Mouse (Mus musculus) heart, embryonic 14.5 days (tissue): ENCODE results near the gene Cd4. TPM values are rescaled to one million over a fixed set of nuclear protein-coding genes. Genes with fewer than 3 reads are reported as not detected.

Experiments
- ATAC-seq: fragments of 200-750 bp; cut with Nextera tagmentation; 2 replicates; pipeline ENCODE4 v1.8.0; 2017; ENCODE audit warnings: low read depth, moderate TSS enrichment; ENCODE audit not compliant: insufficient number of reproducible peaks, insufficient read depth, low FRiP score
- H3K27ac ChIP-seq, 2 experiments: fragments of 200-500 bp in 1 of 2; fragments of 300-500 bp in 1 of 2; sonication (generic) in 1 of 2; replicated peaks in 1 of 2; 2 replicates each; pipeline ENCODE4 v1.5.1; 2012 to 2014; ENCODE audit warnings: low read depth in 2 of 2, low read length in 2 of 2, control low read depth in 1 of 2, mild to moderate bottlenecking in 1 of 2, mixed read lengths in 1 of 2; ENCODE audit not compliant: control insufficient read depth in 1 of 2, insufficient read depth in 1 of 2
- H3K27me3 ChIP-seq: fragments of 300-500 bp; sonication (generic); 2 replicates; pipeline ENCODE4 v1.6.1; 2014; ENCODE audit warnings: mild to moderate bottlenecking, low read length, control low read depth; ENCODE audit not compliant: control insufficient read depth, insufficient read depth
- H3K36me3 ChIP-seq: fragments of 300-500 bp; sonication (generic); 2 replicates; pipeline ENCODE4 v1.6.1; 2014; ENCODE audit warnings: mild to moderate bottlenecking, control low read depth, low read length, mixed read lengths; ENCODE audit not compliant: control insufficient read depth, insufficient read depth
- H3K4me1 ChIP-seq, 2 experiments: fragments of 200-500 bp in 1 of 2; fragments of 300-500 bp in 1 of 2; sonication (generic) in 1 of 2; 2 replicates each; pipeline ENCODE4 v1.6.1; 2012 to 2014; ENCODE audit warnings: low read length in 2 of 2, control low read depth in 1 of 2, mixed read lengths in 1 of 2; ENCODE audit not compliant: control insufficient read depth in 2 of 2, insufficient read depth in 2 of 2
- H3K4me2 ChIP-seq: fragments of 300-500 bp; sonication (generic); 2 replicates; pipeline ENCODE4 v1.6.1; 2014; ENCODE audit warnings: mild to moderate bottlenecking, low read length
- H3K4me3 ChIP-seq, 2 experiments: fragments of 200-500 bp in 1 of 2; fragments of 300-500 bp in 1 of 2; sonication (generic) in 1 of 2; 2 replicates each; pipeline ENCODE4 v1.5.1; 2012 to 2014; ENCODE audit warnings: low read length in 2 of 2, mild to moderate bottlenecking in 2 of 2, control low read depth in 1 of 2, low read depth in 1 of 2, moderate library complexity in 1 of 2; ENCODE audit not compliant: control insufficient read depth in 1 of 2, insufficient read depth in 1 of 2
- H3K9ac ChIP-seq: fragments of 300-500 bp; sonication (generic); 2 replicates; pipeline ENCODE4 v1.6.1; 2014; ENCODE audit warnings: mild to moderate bottlenecking, low read length
- H3K9me3 ChIP-seq: fragments of 300-500 bp; sonication (generic); 2 replicates; pipeline ENCODE4 v1.6.1; 2016; ENCODE audit warnings: low read length, control low read depth; ENCODE audit not compliant: control insufficient read depth
- WGBS: fragments of 180-500 bp; shearing (Covaris S2); extraction: QIAGEN DNeasy Blood & Tissue Kit; methylation state at CpG from one replicate; pipeline ENCODE4 v1.1.7; 2014; 5-methylcytosine and 5-hydroxymethylcytosine counted together
- polyA plus RNA-seq: library from polyadenylated mRNA; unstranded; fragments of >200 nt; fragmentation: Nextera tagmentation; extraction: Ambion mirVana; gene quantifications from 2 replicates; pipeline ENCODE4 v1.2.1, GENCODE M21; 2014

Gene Cd4
- 0.16 TPM in 1 of 2 replicates, not detected in the other for polyA plus RNA-seq

GRCm38 (mm10) chr6:124887986-124888385 is at the start of gene Cd4:
TSS of gene Cd4 (minus strand) at chr6:124888221.
- WGBS = 82% methylated on average over 9 of the region's 9 CpGs
- Histone ChIP-seq H3K4me3 (no peak within 1 kb of the TSS), H3K4me2 (no peak within 1 kb of the TSS), H3K27me3 (no peaks in the 10 kb centered on the region), H3K36me3 (no peaks in the 10 kb centered on the region), H3K27ac (no peak within 1 kb of the TSS), H3K4me1 (peaks cover 2 to 3% of the 10 kb centered on the region in 2 experiments; a peak in 2 of 4 replicates), H3K9ac (no peak within 1 kb of the TSS), H3K9me3 (no peaks in the 10 kb centered on the region)
- ATAC-seq = no peak

DNA sequence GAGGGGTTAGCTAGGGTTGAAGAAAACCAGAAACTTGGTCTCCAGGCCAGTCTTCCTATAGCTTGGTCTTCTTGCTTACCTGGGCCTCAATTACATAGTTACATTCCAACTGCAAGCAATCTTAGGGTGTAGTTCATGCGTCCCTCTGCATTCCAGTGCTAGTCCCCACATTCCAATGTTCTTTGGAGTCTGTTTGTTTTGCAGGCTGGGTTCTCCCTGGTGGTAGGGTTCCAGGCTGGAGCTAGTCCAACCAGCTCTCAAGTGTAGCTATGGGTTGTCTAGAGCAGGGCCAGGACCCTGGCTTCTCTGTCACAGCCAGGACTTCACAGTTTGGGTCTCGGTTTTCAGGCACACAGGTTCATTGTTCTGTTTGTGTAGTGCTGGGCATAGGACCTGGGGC is 49.5 kb upstream of the Cd4 start:
- Histone ChIP-seq H3K27ac (no peak overlapping the region), H3K9ac (no peak overlapping the region), H3K27me3 (no peaks in the 10 kb centered on the region), H3K4me1 (peaks cover 2 to 5% of the 10 kb centered on the region in 2 experiments; a peak in 2 of 4 replicates), H3K4me3 (no peak overlapping the region), H3K4me2 (no peak overlapping the region), H3K9me3 (no peaks in the 10 kb centered on the region), H3K36me3 (peaks cover 68% of the 10 kb centered on the region)
- 84% methylated on average over 2 of the region's 2 CpGs for WGBS
- ATAC-seq = no peak

- Histone ChIP-seq H3K27ac (no peak overlapping the region), H3K27me3 (no peaks in the 10 kb centered on the region), H3K4me1 (peaks cover 6 to 10% of the 10 kb centered on the region in 2 experiments; a peak in 3 of 4 replicates), H3K36me3 (peaks cover 70% of the 10 kb centered on the region), H3K9ac (no peak overlapping the region), H3K4me2 (no peak overlapping the region), H3K9me3 (no peaks in the 10 kb centered on the region), H3K4me3 (no peak overlapping the region)
- WGBS = 71% methylated on average over 1 of the region's 1 CpGs
- ATAC-seq = no peak
These were observed 48.7 kb upstream of the Cd4 start for GRCm38 (mm10) chr6:124936681-124937080.

- Histone ChIP-seq H3K4me1 (peaks cover 6 to 19% of the 10 kb centered on the region in 2 experiments), H3K27me3 (no peaks in the 10 kb centered on the region), H3K4me3 (no peak overlapping the region), H3K9ac (no peak overlapping the region), H3K9me3 (no peaks in the 10 kb centered on the region), H3K4me2 (no peak overlapping the region), H3K27ac (no peak overlapping the region), H3K36me3 (peaks cover 70% of the 10 kb centered on the region)
- WGBS = 93% methylated on average over 7 of the region's 7 CpGs
- no peak for ATAC-seq
These were observed 46.6 kb upstream of the Cd4 start for GRCm38 (mm10) chr6:124934670-124935069.

DNA sequence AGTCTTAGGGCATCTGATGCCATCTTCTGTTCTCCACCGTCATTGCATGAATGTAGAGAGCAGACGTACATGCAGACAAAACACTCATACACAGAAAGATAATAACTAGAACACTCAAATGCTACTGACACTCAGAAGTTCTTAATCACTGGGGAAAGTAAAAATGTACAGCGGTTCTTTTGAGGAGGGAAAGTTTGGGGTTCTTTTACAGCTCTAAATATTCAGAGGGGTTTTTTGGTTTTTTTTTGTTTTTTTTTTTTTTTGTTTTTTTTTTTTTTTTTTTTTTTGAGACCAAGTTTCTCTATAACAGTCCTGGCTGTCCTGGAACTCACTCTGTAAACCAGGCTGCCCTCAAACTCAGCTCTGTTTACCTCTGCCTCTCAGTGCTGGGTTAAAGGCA is 45.1 kb upstream of the Cd4 start:
- ATAC-seq = no peak
- no peaks in the 10 kb centered on the region for H3K9me3 ChIP-seq
- H3K27me3 ChIP-seq = no peaks in the 10 kb centered on the region
- H3K4me2 ChIP-seq = 0 out of 2 replicates have a peak overlapping the region, but pooled peaks have one; percentile 74
- H3K27ac ChIP-seq = no peak overlapping the region
- WGBS = 89% methylated on average over 3 of the region's 3 CpGs
- H3K9ac ChIP-seq = no peak overlapping the region
- H3K4me3 ChIP-seq = peak overlapping the region in 1 of 2 experiments; percentile 94; a peak in 1 of 4 replicates
- peaks cover 57% of the 10 kb centered on the region for H3K36me3 ChIP-seq
- peaks cover 6 to 19% of the 10 kb centered on the region in 2 experiments for H3K4me1 ChIP-seq

GRCm38 (mm10) chr6:124932314-124932695 is 44.3 kb upstream of the Cd4 start:
- peak overlapping the region; percentile 73 to 94 for H3K4me3 ChIP-seq
- no peak for ATAC-seq

DNA sequence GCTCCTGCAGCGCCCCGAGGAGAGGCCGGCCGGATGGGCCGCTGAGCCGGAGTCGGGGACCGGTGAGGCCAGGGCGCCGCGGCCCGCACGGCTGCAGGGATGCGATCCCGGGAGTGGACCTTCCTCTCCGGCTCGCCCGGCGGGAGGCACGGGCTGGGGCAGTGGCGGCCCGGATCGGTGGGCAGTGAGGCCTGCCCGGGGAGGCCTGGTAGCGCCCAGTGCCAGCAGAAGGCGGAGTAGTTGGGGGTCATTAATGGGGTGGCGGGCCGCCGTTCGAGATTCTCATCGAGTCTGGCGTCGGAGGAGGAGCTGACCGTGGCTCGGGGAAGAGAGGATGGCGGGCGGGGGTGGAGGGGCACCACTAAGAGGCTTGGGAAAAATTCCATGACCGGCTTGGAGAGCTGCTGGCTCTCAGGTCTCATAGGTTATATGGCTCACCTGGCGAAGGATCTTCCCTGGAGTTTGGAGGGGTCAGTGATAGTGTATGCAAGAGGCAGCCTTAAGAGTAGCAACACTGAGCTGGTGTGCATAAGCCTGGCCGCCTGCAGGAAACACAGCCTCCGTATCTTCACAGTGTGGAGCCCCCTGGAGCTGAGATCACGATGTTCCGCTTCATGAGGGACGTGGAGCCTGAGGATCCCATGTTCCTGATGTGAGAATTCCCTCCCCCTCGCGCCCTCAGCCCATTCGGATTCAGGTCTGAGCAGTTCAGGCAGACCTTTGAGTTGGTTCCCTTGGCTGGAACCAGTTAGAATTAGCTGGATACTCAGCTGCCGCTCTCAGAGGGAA is 43.7 kb upstream of the Cd4 start:
- ATAC-seq = peak; percentile 16; the same call in 1 of the 2 replicates
- under 1% methylated on average over 48 of the region's 48 CpGs for WGBS
- Histone ChIP-seq H3K4me1 (peaks cover 6 to 19% of the 10 kb centered on the region in 2 experiments), H3K9ac (peak overlapping the region; percentile 96), H3K4me2 (peak overlapping the region; percentile 74), H3K27ac (peak overlapping the region; percentile 83 to 98), H3K36me3 (peaks cover 42% of the 10 kb centered on the region), H3K4me3 (peak overlapping the region; percentile 73 to 94), H3K27me3 (no peaks in the 10 kb centered on the region), H3K9me3 (no peaks in the 10 kb centered on the region)

More at GRCm38 (mm10) chr6:124932314-124932695, 44.3 kb upstream of the Cd4 start:
- 49% methylated on average over 12 of the region's 12 CpGs for WGBS
- Histone ChIP-seq H3K9me3 (no peaks in the 10 kb centered on the region), H3K27ac (peak overlapping the region; percentile 83 to 98), H3K36me3 (peaks cover 48% of the 10 kb centered on the region), H3K4me2 (peak overlapping the region; percentile 74), H3K4me1 (peaks cover 6 to 19% of the 10 kb centered on the region in 2 experiments), H3K9ac (peak overlapping the region; percentile 96), H3K27me3 (no peaks in the 10 kb centered on the region)
